Mouse (Mus musculus) heart, postnatal 0 days (tissue): ENCODE measurements around the gene Myh2.

Experiments
- CTCF ChIP-seq: IDR thresholded peaks from 2 replicates; pipeline ENCODE4 v1.5.1; 2016; ENCODE audit warnings: antibody characterized with exemption, control low read depth, low read depth
- EP300 ChIP-seq: IDR thresholded peaks from 2 replicates; pipeline ENCODE4 v1.6.1; 2016; ENCODE audit warnings: antibody characterized with exemption, low read depth

DNA sequence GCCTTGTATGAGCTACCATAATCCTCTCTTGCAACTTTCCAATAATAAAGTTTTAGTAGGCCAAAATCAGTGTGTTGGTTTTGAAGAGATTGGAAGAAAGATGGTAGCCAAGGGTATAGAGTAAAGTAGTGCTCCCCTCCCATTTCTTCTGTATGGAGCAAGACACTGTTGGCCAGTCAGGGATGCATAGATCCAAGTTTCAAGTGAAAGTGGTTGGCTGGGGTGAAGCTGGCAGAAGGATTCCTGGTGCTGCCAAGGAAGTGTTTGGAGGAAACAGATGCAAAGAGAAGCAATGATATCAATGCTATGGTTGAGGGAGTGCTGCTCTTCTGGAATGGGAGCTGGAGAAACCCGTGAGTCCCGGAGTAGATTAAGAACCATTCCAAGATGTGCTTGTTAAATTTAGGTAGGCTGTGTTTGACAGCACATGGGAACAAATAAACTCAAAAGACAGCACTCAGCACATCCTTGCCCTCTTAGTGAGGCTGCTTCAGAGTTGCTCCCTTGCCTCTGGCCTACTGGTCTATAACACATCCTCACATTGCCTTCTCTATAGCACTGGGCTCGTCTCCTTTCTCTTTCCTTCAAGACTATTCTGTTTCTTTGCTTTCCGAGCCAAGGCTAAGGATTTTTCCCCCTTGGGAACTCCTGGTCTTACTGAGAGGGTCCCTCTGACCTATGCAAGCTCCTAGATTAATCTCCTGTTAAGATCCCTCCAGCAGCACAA lies 22.4 kb upstream of the Myh2 start:
- no peak for TF ChIP-seq CTCF
- TF ChIP-seq EP300: no peak
